Mouse (Mus musculus) midbrain, embryonic 13.5 days (tissue): ENCODE measurements at regions not wholly inside any gene's neighbourhood (a gene's known extent, or its start where the extent isn't known, plus 50 kb on each side); places are given as distances from the start of the nearest gene placed in this dataset.

Experiments used
- ATAC-seq: fragments of 200-750 bp; cut with Nextera tagmentation; 2 replicates; pipeline ENCODE4 v1.8.0; 2017; ENCODE audit warnings: mild to moderate bottlenecking, moderate TSS enrichment, moderate library complexity
- H3K27ac ChIP-seq: fragments of 300-500 bp; sonication (generic); 2 replicates; pipeline ENCODE4 v1.5.1; 2015; ENCODE audit warnings: inconsistent platforms, mild to moderate bottlenecking, moderate library complexity
- H3K27me3 ChIP-seq: fragments of 300-500 bp; sonication (generic); 2 replicates; pipeline ENCODE4 v1.6.1; 2015; ENCODE audit warnings: mild to moderate bottlenecking, inconsistent platforms
- H3K36me3 ChIP-seq: fragments of 300-500 bp; sonication (generic); 2 replicates; pipeline ENCODE4 v1.6.1; 2015; ENCODE audit warnings: mild to moderate bottlenecking, inconsistent platforms
- H3K4me1 ChIP-seq: fragments of 300-500 bp; sonication (generic); replicated peaks from 2 replicates; pipeline ENCODE4 v1.6.1; 2015; ENCODE audit warnings: inconsistent platforms
- H3K4me2 ChIP-seq: fragments of 300-500 bp; sonication (generic); replicated peaks from 2 replicates; pipeline ENCODE4 v1.6.1; 2015; ENCODE audit warnings: moderate library complexity, mild to moderate bottlenecking, inconsistent platforms
- H3K4me3 ChIP-seq: fragments of 300-500 bp; sonication (generic); replicated peaks from 2 replicates; pipeline ENCODE4 v1.5.1; 2015; ENCODE audit warnings: mild to moderate bottlenecking, inconsistent platforms
- H3K9ac ChIP-seq: fragments of 300-500 bp; sonication (generic); replicated peaks from 2 replicates; pipeline ENCODE4 v1.6.1; 2015; ENCODE audit warnings: mild to moderate bottlenecking, inconsistent platforms
- H3K9me3 ChIP-seq: fragments of 300-500 bp; sonication (generic); 2 replicates; pipeline ENCODE4 v1.6.1; 2016; ENCODE audit warnings: mild to moderate bottlenecking, inconsistent platforms
- WGBS: fragments of 180-500 bp; shearing (Covaris S2); methylation state at CpG from one replicate; pipeline ENCODE4 v1.1.7; 2015; 5-methylcytosine and 5-hydroxymethylcytosine counted together

DNA sequence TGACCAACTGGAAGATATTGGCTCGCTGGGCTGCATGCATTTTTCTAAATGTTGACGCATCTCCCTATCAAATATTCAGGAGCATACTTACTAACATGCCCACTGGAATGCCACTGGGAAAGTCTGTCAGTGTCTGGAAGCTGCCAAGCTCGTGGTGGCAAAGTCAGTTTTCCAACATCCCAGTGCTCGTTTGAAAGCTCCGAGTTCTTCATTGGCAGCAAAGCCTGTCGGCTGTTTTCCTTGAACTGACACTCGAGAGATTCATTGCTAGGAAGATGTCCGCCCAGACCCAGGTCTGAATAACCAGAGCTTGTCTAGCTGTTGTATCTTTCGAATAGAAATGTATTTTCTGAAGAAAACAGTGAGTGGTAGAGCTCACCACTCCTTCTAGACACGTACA, 72.1 kb downstream of the Fam43a start:
- H3K4me1 ChIP-seq, result no peaks in the 10 kb centered on the region
- WGBS, result 85% methylated on average over 10 of the region's 10 CpGs
- no peak for ATAC-seq
- no peak overlapping the region for H3K4me3 ChIP-seq
- H3K36me3 ChIP-seq, result no peaks in the 10 kb centered on the region
- H3K4me2 ChIP-seq, result no peak overlapping the region
- no peak overlapping the region for H3K9ac ChIP-seq
- no peaks in the 10 kb centered on the region for H3K27me3 ChIP-seq
- H3K9me3 ChIP-seq, result no peaks in the 10 kb centered on the region
- H3K27ac ChIP-seq, result no peak overlapping the region

DNA sequence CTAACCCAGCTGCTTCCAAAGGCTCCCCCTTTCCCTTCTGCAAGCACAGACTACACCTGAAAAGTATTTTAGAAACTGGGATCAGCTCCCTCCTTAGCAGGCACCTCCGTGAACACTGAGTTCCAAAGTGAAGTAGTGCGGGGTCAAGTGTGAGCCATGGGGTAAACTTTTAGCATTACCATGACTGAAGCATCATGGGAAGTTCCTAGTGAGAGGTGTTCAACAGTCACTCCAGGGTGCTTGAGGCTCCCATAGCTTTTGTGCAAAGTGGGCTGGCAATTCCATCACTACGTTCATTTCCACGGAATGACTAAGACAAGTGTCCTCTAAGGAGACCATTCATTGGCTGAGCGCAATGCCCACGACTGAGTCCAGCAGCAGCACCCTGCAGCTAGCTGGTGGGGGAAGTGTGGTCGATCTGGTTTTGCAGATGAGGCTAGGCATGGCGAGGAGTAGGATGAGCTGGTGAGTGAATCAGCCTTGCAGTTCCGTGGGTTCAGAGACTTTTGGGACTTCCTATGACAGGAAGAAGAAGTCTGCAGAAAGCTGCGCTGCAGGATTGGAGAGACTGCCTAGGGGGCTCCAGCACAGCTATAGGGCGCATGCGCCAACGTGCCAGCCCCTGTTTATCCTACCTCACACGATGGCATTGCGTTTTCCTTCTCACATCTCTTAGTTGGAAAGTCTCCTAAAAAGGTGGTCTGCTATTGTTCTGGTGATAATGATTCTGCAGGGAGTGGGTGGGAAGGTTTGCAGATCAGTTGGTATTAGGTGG, 73.4 kb downstream of the Fam43a start:
- ATAC-seq, result no peak
- WGBS, result 75% methylated on average over 15 of the region's 15 CpGs

DNA sequence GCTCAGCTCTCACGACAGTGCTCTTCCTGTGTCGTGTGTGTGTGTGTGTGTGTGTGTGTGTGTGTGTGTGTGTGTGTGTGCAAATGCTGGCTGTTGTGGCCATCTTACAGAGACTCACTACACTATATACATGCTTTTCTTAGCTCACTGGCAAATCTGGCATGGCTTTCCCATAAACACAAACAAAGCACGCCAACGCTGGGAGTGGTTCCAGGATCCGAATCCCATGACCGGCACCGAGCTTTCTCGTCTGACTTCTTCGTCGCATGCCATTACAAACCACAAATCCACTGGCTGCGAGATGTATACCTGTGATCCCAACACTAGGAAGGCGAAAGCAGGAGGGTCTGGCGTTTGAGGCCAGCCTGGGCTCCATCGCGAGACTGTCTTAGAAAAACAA, 74.1 kb downstream of the Fam43a start:
- no peaks in the 10 kb centered on the region for H3K36me3 ChIP-seq
- WGBS, result 92% methylated on average over 15 of the region's 15 CpGs
- ATAC-seq, result no peak
- H3K9me3 ChIP-seq, result no peaks in the 10 kb centered on the region
- no peak overlapping the region for H3K27ac ChIP-seq
- H3K4me2 ChIP-seq, result no peak overlapping the region
- no peaks in the 10 kb centered on the region for H3K27me3 ChIP-seq
- no peak overlapping the region for H3K4me3 ChIP-seq
- H3K9ac ChIP-seq, result no peak overlapping the region
- H3K4me1 ChIP-seq, result no peaks in the 10 kb centered on the region

More for the DNA sequence above, 73.4 kb downstream of the Fam43a start:
- Histone ChIP-seq H3K4me3 (no peak overlapping the region), H3K9me3 (no peaks in the 10 kb centered on the region), H3K27me3 (no peaks in the 10 kb centered on the region), H3K4me2 (no peak overlapping the region), H3K4me1 (no peaks in the 10 kb centered on the region), H3K36me3 (no peaks in the 10 kb centered on the region), H3K27ac (no peak overlapping the region), H3K9ac (no peak overlapping the region)

DNA sequence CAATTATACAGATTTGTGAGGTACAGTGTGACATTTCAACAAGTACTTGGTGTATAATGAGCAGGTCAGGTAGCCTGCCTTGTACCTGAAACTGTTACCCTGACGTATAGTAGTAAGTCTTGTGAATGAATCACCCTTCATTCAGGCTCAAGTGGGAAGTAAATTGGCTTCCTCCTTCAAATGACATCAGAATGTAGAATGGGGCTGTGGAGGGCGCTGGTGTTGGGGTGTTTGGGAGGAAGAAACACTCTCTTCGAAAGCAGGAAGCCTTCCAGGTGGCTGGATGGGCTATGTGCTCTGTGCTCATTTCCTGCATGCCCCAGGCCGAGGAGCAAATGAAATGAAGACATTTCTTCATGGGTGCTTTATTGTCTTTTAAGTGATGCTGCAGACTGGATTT, 76.3 kb downstream of the Fam43a start:
- 80% methylated on average over 4 of the region's 4 CpGs for WGBS
- H3K4me2 ChIP-seq, result no peak overlapping the region
- H3K4me3 ChIP-seq, result no peak overlapping the region
- no peaks in the 10 kb centered on the region for H3K9me3 ChIP-seq
- H3K9ac ChIP-seq, result no peak overlapping the region
- no peak overlapping the region for H3K27ac ChIP-seq
- no peak for ATAC-seq
- H3K27me3 ChIP-seq, result no peaks in the 10 kb centered on the region
- H3K36me3 ChIP-seq, result no peaks in the 10 kb centered on the region
- H3K4me1 ChIP-seq, result no peaks in the 10 kb centered on the region

DNA sequence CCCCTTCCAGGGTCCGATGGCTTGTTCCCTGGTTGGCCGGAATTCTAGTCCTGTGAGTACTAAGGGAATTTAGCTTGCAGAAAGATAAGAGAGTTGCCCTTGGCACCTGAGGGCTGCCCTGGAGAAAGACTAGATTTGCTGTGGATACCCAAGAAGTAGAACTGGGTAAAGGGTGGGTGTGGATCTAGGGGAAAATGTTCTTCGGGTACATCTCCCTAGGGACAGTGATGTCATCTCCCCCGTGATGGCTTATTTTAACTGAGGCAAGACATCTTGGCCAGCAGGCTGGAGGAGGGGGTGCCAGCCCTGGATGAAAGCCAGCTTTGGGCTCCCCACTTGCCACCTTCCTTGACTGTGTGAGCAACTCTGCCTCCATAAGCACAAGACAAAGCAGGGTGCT, 77.5 kb downstream of the Fam43a start:
- no peaks in the 10 kb centered on the region for H3K36me3 ChIP-seq
- no peak overlapping the region for H3K9ac ChIP-seq
- H3K4me2 ChIP-seq, result no peak overlapping the region
- ATAC-seq, result no peak
- WGBS, result 90% methylated on average over 4 of the region's 4 CpGs
- no peaks in the 10 kb centered on the region for H3K9me3 ChIP-seq
- H3K4me3 ChIP-seq, result no peak overlapping the region
- H3K4me1 ChIP-seq, result no peaks in the 10 kb centered on the region
- no peaks in the 10 kb centered on the region for H3K27me3 ChIP-seq
- H3K27ac ChIP-seq, result no peak overlapping the region

DNA sequence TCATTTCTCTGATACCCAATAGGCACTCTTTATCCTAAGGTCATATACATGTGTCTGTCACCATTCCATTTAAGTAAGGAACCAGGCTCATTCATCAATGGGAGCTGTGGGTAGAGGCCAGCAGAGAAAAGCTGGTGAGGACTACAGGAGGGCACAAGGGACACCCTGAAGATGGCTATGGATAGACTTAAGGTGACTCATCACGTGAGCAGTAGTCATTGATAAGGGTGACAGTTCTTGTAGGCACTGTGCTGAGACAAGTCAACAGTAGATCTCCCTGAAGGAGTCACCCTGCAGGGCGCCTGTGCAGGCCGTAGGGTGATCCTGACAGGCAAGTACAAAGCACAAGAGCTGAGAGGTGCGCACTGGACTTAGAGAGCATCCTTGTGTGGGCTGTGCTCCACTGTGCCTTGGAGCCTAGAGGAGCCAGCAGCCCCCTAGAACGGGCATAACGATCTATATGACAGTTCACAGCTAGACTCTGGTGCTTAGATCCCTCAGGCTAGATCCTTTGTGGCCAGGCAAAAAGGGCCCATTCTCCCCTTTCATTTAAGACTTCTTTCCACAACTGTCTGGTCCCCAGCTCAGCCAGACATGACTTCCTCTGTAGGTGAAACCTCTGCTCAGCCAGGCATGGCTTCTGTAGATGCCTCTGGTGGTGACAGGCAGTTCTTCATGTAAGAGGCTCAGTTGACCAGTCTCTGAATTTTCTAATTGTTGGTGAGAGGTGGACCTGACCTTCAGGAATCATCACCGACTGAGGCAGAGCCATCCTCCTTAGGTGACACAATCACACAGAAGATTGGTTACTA, 78.6 kb downstream of the Fam43a start:
- Histone ChIP-seq H3K4me1 (no peaks in the 10 kb centered on the region), H3K9ac (no peak overlapping the region), H3K36me3 (no peaks in the 10 kb centered on the region), H3K4me2 (no peak overlapping the region), H3K27ac (no peak overlapping the region), H3K27me3 (no peaks in the 10 kb centered on the region), H3K4me3 (no peak overlapping the region), H3K9me3 (no peaks in the 10 kb centered on the region)
- 84% methylated on average over 7 of the region's 7 CpGs for WGBS
- no peak for ATAC-seq

DNA sequence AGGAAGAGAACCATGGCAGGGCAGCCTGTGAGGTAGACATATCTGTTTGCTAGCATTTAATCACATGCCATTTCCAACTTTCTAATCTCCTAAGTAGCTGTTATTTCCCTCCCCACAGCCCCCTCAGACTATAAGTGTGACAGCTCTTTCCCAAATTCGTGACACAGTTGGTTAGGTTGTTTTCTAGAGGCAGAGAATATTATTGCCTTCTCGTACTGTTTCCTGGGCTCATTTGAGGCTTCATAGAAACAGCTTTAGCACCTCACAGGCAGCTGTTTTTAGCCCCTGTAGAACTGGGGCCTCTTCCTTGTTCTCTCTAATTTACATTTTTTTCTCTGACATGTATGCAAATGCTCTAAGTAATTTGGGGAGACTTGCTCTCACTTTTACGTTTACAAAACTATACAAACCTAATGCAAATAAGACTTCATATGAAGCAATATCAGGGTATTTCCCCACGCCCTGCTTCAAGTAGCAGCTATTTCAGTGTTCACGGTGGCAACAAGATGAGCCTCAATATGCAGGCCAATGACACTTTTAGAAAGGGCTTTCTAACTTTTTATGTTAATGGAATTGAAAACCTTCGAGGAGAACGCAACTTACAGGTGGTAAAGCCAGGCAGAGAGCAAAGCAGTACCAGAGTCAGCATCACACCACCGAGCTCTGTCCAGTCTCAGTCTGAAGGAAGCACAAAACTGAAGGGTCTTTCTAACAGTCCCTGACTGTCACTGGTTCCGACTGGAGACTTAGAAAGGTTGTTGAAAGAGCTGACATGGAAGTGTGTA, 79.4 kb downstream of the Fam43a start:
- Histone ChIP-seq H3K27me3 (no peaks in the 10 kb centered on the region), H3K36me3 (no peaks in the 10 kb centered on the region), H3K4me3 (no peak overlapping the region), H3K27ac (no peak overlapping the region), H3K4me2 (no peak overlapping the region), H3K4me1 (no peaks in the 10 kb centered on the region), H3K9ac (no peak overlapping the region), H3K9me3 (no peaks in the 10 kb centered on the region)
- WGBS, result 86% methylated on average over 9 of the region's 9 CpGs
- no peak for ATAC-seq

DNA sequence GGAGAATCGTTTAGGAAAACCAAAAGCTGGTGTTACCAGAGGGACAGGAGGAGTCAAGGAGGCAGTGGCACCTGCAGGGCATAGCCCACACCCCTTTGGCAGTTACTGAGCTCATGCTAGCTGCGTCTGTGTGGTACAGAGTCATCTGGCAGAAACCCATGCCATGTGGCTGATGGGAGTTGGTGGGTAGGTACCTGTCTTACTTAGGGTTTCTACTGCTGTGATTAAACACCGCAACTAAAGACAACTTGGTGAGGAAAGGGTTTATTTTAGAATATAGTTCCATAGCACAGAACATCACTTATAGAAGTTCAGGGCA, 79.9 kb downstream of the Fam43a start:
- WGBS, result 89% methylated on average over 3 of the region's 3 CpGs
- Histone ChIP-seq H3K4me1 (no peaks in the 10 kb centered on the region), H3K9me3 (0 out of 2 replicates have a peak, but pooled peaks cover 3% of the 10 kb centered on the region), H3K36me3 (no peaks in the 10 kb centered on the region), H3K27ac (no peak overlapping the region), H3K27me3 (no peaks in the 10 kb centered on the region), H3K4me2 (no peak overlapping the region), H3K9ac (no peak overlapping the region), H3K4me3 (no peak overlapping the region)
- no peak for ATAC-seq

DNA sequence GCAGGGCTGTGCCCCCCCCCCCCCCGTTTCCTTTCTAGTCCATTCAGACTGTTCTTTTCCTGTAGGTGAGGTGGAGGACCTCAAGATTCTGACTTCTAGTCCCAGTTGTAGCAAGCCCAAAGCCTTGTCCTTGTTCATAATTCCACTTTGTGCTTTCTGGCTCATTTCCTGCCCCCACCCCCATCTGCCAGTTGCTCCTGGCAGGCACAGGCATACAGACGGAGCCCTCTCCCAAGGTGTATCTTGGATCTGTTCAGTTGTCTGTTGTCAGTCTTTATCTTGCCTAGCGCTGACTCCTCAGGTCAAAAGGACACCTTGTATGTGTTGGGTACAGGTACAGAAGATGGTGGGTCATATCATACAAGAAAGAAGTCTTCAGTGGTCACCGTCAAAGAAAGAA, 81.9 kb downstream of the Fam43a start:
- Histone ChIP-seq H3K9ac (no peak overlapping the region), H3K36me3 (no peaks in the 10 kb centered on the region), H3K27me3 (no peaks in the 10 kb centered on the region), H3K4me2 (no peak overlapping the region), H3K4me1 (no peaks in the 10 kb centered on the region), H3K9me3 (0 out of 2 replicates have a peak, but pooled peaks cover 4% of the 10 kb centered on the region), H3K27ac (no peak overlapping the region), H3K4me3 (no peak overlapping the region)
- 88% methylated on average over 4 of the region's 4 CpGs for WGBS
- ATAC-seq, result no peak

DNA sequence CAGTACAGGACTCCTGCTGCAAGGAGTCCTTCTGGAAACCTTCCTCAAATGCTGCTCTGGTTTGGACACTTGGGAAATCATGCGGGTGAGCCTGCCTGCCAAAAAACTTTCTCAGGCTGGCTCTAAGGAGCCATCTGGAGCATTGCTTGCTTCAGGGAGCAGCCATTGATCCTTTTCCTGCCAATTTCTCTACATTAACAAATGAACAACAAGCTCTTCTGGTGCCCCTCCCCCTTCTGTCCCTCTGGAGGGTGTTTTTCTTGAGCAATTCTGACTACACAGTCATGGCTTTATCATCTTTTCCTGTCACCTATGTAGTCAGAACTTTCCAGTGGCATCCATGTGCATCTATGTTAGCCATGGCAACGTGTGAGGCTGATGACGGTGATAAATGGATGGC, 84.5 kb downstream of the Fam43a start:
- Histone ChIP-seq H3K27ac (no peak overlapping the region), H3K4me3 (no peak overlapping the region), H3K9me3 (0 out of 2 replicates have a peak, but pooled peaks cover 4% of the 10 kb centered on the region), H3K9ac (no peak overlapping the region), H3K36me3 (no peaks in the 10 kb centered on the region), H3K4me1 (no peaks in the 10 kb centered on the region), H3K27me3 (no peaks in the 10 kb centered on the region), H3K4me2 (no peak overlapping the region)
- ATAC-seq, result no peak
- WGBS, result 96% methylated on average over 3 of the region's 3 CpGs

DNA sequence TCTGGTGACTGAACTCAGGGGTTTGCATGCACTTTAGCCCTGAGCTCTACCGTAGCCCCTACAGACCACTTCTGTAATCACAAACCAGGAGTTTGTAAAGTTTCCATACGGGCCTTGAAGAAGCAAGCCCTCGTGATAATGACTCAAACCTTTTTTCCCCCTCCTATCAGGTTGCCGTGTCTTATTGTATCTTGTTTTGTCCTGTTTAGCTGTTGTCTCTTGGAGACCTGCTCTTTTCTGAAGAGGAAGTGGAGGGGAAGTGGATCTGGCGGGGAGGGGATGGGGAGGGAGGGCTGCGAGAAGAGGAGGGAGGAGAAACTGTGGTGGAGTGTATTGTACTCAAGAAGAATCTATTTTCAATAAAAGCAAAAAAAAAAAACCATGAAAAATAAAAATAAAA, 87.0 kb downstream of the Fam43a start:
- Histone ChIP-seq H3K36me3 (no peaks in the 10 kb centered on the region), H3K9me3 (0 out of 2 replicates have a peak, but pooled peaks cover 4% of the 10 kb centered on the region), H3K4me3 (no peak overlapping the region), H3K27ac (no peak overlapping the region), H3K27me3 (no peaks in the 10 kb centered on the region), H3K9ac (no peak overlapping the region), H3K4me2 (no peak overlapping the region), H3K4me1 (no peaks in the 10 kb centered on the region)
- ATAC-seq, result no peak
- 63% methylated on average over 6 of the region's 6 CpGs for WGBS

DNA sequence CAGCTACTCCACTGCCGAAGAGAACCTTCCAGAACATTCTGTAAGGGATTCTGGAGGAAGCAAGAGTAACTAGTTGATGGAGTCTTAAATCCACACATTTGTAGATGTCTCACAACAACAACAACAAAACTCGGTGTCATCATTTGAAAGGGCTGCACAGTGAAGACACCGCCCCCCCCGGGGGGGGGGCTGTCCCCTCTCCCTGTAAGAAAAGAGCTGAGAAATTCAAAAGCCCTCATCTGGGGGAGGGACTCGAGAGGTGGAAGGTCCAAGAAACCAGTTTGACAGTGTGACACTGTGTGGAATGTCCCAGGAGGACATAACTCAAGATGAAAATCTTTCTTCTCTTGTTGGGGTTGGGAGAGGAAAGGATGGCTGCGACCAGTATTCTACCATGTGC, 87.7 kb downstream of the Fam43a start:
- no peak overlapping the region for H3K4me3 ChIP-seq
- 89% methylated on average over 6 of the region's 6 CpGs for WGBS

More for the DNA sequence above, 87.7 kb downstream of the Fam43a start:
- Histone ChIP-seq H3K9me3 (0 out of 2 replicates have a peak, but pooled peaks cover 4% of the 10 kb centered on the region), H3K36me3 (no peaks in the 10 kb centered on the region), H3K4me2 (no peak overlapping the region), H3K9ac (no peak overlapping the region), H3K27ac (no peak overlapping the region), H3K27me3 (no peaks in the 10 kb centered on the region), H3K4me1 (no peaks in the 10 kb centered on the region)
- ATAC-seq, result no peak
